ENCODE assay signal across 9 mouse cellular contexts in the genomic region with DNA sequence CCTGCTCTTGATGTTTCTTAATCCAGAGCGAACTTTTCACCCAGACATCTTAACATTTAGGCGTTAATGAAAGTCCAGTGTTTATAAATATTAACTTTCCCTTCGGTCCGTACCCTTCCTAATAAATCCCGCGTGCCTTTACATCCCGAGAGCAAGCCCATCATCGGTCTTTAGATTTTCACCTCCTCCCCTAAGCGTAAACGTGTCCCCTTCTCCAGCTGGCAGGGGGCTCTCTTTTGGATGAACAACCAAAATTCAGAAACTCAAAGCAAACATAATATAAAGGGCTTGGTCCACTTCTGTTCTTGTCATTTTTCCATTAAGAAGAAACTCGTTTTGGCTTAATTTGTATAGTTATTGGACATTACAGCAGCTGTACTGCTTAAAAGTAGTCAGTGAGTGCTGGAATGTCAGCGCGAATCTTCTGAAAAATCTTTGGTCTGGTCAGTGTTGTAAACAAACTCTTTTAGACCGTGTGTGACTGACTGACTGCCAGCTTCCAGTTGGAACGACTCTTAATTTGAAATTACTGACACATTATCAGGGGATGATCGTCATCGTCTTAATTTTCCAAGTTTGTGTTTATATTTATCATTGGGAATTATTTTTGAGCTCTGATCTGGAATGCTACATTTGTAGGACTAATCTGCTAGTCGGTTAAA. TPM values are rescaled to one million over a fixed set of nuclear protein-coding genes. Genes with fewer than 3 reads are reported as not detected.
A peak's percentile ranks its signal among the peaks of the same experiment; 100 is the strongest.
DNase-seq lines count a peak whose midpoint lies in the region; ATAC-seq lines count a peak whose summit lies in the region.
"Had no signal": no experiment of that assay in that cellular context is flagged by ENCODE, and none has a peak within 500 bp of the region (broad histone marks: within the 10 kb centered on the region; RNA-seq: fewer than 3 reads in every experiment).

No protein-coding gene starts in this region.

- WGBS in limb, embryonic 13.5 days = 4% methylated on average over 18 of the region's 18 CpGs
- WGBS in neural tube, embryonic 13.5 days = 8% methylated on average over 18 of the region's 18 CpGs

- H3K4me3 ChIP-seq in erythroblast, embryonic 14.5 days (replicated peaks) = peak overlapping the region; percentile 67
- peak overlapping the region; percentile 91 for H3K4me3 ChIP-seq in limb, embryonic 13.5 days
- peak overlapping the region; percentile 84 for H3K4me3 ChIP-seq in neural tube, embryonic 13.5 days

- peaks cover 51% of the 10 kb centered on the region for H3K27me3 ChIP-seq in erythroblast, embryonic 14.5 days (ENCODE audit: control insufficient read depth)
- H3K27me3 ChIP-seq in limb, embryonic 13.5 days = no peaks in the 10 kb centered on the region
- no peaks in the 10 kb centered on the region for H3K27me3 ChIP-seq in neural tube, embryonic 13.5 days
- H3K27me3 ChIP-seq: Patski had no signal

- peak overlapping the region; percentile 86; the same call in 1 of the 2 replicates for H3K27ac ChIP-seq in limb, embryonic 13.5 days
- peak overlapping the region; percentile 85; the same call in 1 of the 2 replicates for H3K27ac ChIP-seq in neural tube, embryonic 13.5 days (replicated peaks)

- H3K36me3 ChIP-seq in erythroblast, embryonic 14.5 days (ENCODE audit: control insufficient read depth) = no peaks in the 10 kb centered on the region
- peaks cover 4% of the 10 kb centered on the region; the same call in 1 of the 2 replicates for H3K36me3 ChIP-seq in limb, embryonic 13.5 days
- H3K36me3 ChIP-seq in neural tube, embryonic 13.5 days = no peaks in the 10 kb centered on the region

- intact Hi-C loops in heart, postnatal 10 days (cut with DNase I) = loop anchor here (5.0 kb wide), 1 partner anchor 37 kb away; no protein-coding TSS in a partner anchor

- H3K9ac ChIP-seq in limb, embryonic 13.5 days = peak overlapping the region; percentile 92
- H3K9ac ChIP-seq in neural tube, embryonic 13.5 days = peak overlapping the region; percentile 91

- peak overlapping the region; percentile 76 for H3K4me2 ChIP-seq in limb, embryonic 13.5 days (replicated peaks)
- peak overlapping the region; percentile 78 for H3K4me2 ChIP-seq in neural tube, embryonic 13.5 days

- ATAC-seq in erythroblast, adult 5-6 weeks (replicated peaks; ENCODE audit: low FRiP score, poor library complexity, severe bottlenecking) = no peak
- ATAC-seq in limb, embryonic 13.5 days (ENCODE audit: low FRiP score, low read depth) = no peak
- no peak for ATAC-seq in neural tube, embryonic 13.5 days (ENCODE audit: low read depth)

- peak; percentile 13 for DNase-seq in embryo, embryonic 11.5 days (ENCODE audit: low read depth, low spot score)
- peak; percentile 49 to 57 for DNase-seq in heart, postnatal 10 days
- DNase-seq in spleen, postnatal 36 days (ENCODE audit: low spot score in 2 of 2) = no peak
- DNase-seq in T-cell, adult 2 months (ENCODE audit: low spot score) = no peak

- H3K9me3 ChIP-seq in erythroblast, embryonic 14.5 days (ENCODE audit: control insufficient read depth, low read length) = no peaks in the 10 kb centered on the region
- H3K9me3 ChIP-seq in limb, embryonic 13.5 days = no peaks in the 10 kb centered on the region
- no peaks in the 10 kb centered on the region for H3K9me3 ChIP-seq in neural tube, embryonic 13.5 days

- peaks cover 15% of the 10 kb centered on the region for H3K4me1 ChIP-seq in erythroblast, embryonic 14.5 days (ENCODE audit: control insufficient read depth)
- peaks cover 28% of the 10 kb centered on the region for H3K4me1 ChIP-seq in limb, embryonic 13.5 days
- H3K4me1 ChIP-seq in neural tube, embryonic 13.5 days (replicated peaks) = peaks cover 29% of the 10 kb centered on the region

RNA-seq across cellular contexts. Expression of a gene that starts 0.9 kb away (rescaled TPM):
- 0.01 TPM in 1 of 2 replicates, not detected in the other for polyA plus RNA-seq in erythroblast, embryonic 14.5 days (2012)
- total RNA-seq in erythroblast, adult 5-6 weeks (2015; ENCODE audit: low replicate concordance) = 5.4 and 10.0 TPM in 2 replicates
- 3.6 and 4.0 TPM in 2 replicates for total RNA-seq in erythroblast, adult 5-6 weeks (2017; ENCODE audit: low replicate concordance)
- total RNA-seq in heart, postnatal 10 days (2021) = 100 to 1,000 TPM; 164 to 212 TPM
- 31.8 and 41.1 TPM in 2 replicates for polyA plus RNA-seq in limb, embryonic 13.5 days (2015; fragmentation: Nextera tagmentation; extraction: Ambion mirVana)
- 26.5 and 29.4 TPM in 2 replicates for polyA plus RNA-seq in neural tube, embryonic 13.5 days (2015; fragmentation: Nextera tagmentation; extraction: Ambion mirVana)

Comparison
In these comparisons a context has a peak if more than half of its experiments do, and no peak if none do; other contexts are left out.
1. DNase-seq: peak in embryo, embryonic 11.5 days (single experiment) and heart, postnatal 10 days (2 of 2); none in spleen, postnatal 36 days (0 of 2) and T-cell, adult 2 months (single experiment).
2. RNA of a gene that starts 0.9 kb away (polyA plus RNA-seq): 31.8 to 41.1 TPM in limb, embryonic 13.5 days and 26.5 to 29.4 TPM in neural tube, embryonic 13.5 days; 0.01 TPM in erythroblast, embryonic 14.5 days; every median in the first group is over 10 times any median in the second.
3. Peak in every context shown above with its lines, with median percentiles within 50 percentile points of each other: H3K4me3 ChIP-seq.